Mouse (Mus musculus) thymus, postnatal 36 days (tissue): Measurements from ENCODE around the gene Micu1.

Source experiments
- DNase-seq, 2 experiments: peaks; one replicate each; pipeline ENCODE4 v3.0.0; 2022; ENCODE audit warnings: mixed read lengths in 2 of 2

Gene Micu1

GRCm38 (mm10) chr10:59778137-59778710 lies 75.9 kb downstream of the Micu1 start:
- DNase-seq: no peak

- DNase-seq: no peak
Observed at GRCm38 (mm10) chr10:59780698-59781097, 78.4 kb downstream of the Micu1 start.

- DNase-seq: no peak
Observed at GRCm38 (mm10) chr10:59781205-59781931, 79.1 kb downstream of the Micu1 start.

- no peak for DNase-seq
Observed at GRCm38 (mm10) chr10:59784731-59785685, 82.7 kb downstream of the Micu1 start.

- DNase-seq: no peak
Observed at GRCm38 (mm10) chr10:59786289-59786688, 84.0 kb downstream of the Micu1 start.

GRCm38 (mm10) chr10:59787140-59787800 lies 85.0 kb downstream of the Micu1 start:
- DNase-seq: no peak

GRCm38 (mm10) chr10:59787870-59788269 lies 85.6 kb downstream of the Micu1 start:
- no peak for DNase-seq

- DNase-seq: no peak
Observed at GRCm38 (mm10) chr10:59790291-59790929, 88.1 kb downstream of the Micu1 start.

GRCm38 (mm10) chr10:59791896-59792295 lies 89.6 kb downstream of the Micu1 start:
- no peak for DNase-seq

- DNase-seq: peak; percentile 54 to 73
Observed at GRCm38 (mm10) chr10:59792575-59793176, 90.4 kb downstream of the Micu1 start.

- DNase-seq: peak in 1 of 2 experiments; percentile 13
Observed at GRCm38 (mm10) chr10:59793454-59793853, 91.2 kb downstream of the Micu1 start.

- no peak for DNase-seq
Observed at GRCm38 (mm10) chr10:59795085-59795484, 92.8 kb downstream of the Micu1 start.

- DNase-seq: no peak
Observed at GRCm38 (mm10) chr10:59795902-59796301, 93.6 kb downstream of the Micu1 start.

- no peak for DNase-seq
Observed at GRCm38 (mm10) chr10:59798371-59798770, 96.1 kb downstream of the Micu1 start.

GRCm38 (mm10) chr10:59799303-59800044 lies 97.2 kb downstream of the Micu1 start:
- no peak for DNase-seq

GRCm38 (mm10) chr10:59800159-59800558 lies 97.9 kb downstream of the Micu1 start:
- DNase-seq: no peak

- DNase-seq: no peak
Observed at GRCm38 (mm10) chr10:59800826-59801501, 98.7 kb downstream of the Micu1 start.

- DNase-seq: no peak
Observed at GRCm38 (mm10) chr10:59808677-59809076, 106.4 kb downstream of the Micu1 start.

- DNase-seq: no peak
Observed at GRCm38 (mm10) chr10:59809991-59810574, 107.8 kb downstream of the Micu1 start.

GRCm38 (mm10) chr10:59812939-59813338 lies 110.7 kb downstream of the Micu1 start:
- DNase-seq: no peak
